Mouse (Mus musculus): ENCODE measurements at regions not wholly inside any gene's neighbourhood (a gene's known extent, or its start where the extent isn't known, plus 50 kb on each side); places are given as distances from the start of the nearest gene placed in this dataset.

DNA sequence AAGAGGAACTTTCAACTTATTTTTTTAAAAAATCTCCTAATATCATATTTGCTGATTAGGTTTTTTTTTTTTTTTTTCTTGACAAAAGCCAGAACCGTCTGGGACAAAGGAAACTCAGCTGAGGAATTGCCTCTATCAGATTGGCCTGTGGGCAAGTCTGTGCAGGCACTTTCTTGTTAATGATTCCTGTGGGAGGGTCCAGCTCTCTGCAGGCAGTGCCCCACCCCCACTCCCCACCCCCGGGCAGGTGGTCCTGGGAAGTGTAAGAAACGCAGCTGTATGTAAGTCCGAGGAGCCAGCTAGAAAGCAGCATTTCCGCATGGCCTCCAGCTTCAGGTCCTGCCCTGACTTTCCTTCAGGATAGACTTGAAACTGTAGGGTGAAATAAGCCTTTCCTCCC, 377.7 kb downstream of the Sox2 start:
- no peak for DNase-seq (ENCODE audit: low spot score in 2 of 2)

DNA sequence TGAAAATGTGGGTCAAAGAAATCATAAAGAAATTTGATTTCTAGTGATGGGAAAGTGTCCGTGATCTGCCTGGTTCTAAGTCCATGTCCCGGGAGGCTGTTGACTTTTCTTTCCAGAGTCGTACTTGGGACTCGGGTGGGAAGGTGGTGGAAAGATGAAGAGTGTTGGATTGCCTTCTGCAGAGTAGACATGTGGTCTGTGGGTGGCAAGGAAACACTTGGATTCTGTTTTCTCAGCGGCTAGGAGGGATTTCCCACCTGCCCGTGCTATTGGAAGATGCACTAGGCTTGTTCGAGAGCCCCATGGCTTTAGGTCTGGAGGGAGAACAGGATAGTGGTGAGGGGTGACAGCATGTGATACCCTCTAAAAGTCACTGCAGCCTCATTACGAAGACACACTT, 379.7 kb downstream of the Sox2 start:
- no peak for DNase-seq (ENCODE audit: low spot score in 2 of 2)

- DNase-seq (ENCODE audit: low spot score in 2 of 2): no peak
Measured at GRCm38 (mm10) chr3:35033587-35033986, 383.4 kb downstream of the Sox2 start.

GRCm38 (mm10) chr3:35035234-35035633, 385.0 kb downstream of the Sox2 start:
- DNase-seq (ENCODE audit: low spot score in 2 of 2): no peak

DNA sequence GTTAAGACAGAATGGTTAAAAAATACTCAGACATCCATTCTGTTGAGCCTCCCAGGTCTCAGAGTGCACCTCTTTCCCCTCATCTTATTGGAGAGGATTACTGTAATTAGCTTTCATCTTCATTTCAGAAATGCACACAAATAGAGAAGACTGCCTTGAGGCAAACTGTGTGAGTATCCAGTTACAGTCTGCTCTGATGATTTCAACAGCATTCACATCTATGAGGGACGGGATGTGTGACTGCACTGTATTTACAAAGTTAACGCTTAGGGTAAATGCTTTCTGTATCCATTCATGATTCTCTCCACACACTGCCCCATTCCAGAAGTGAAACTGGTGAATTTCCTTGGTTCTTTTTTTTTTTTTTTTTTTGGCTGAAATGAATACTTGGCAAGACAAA, 393.5 kb downstream of the Sox2 start:
- no peak for DNase-seq (ENCODE audit: low spot score in 2 of 2)

- DNase-seq (ENCODE audit: low spot score in 2 of 2): no peak
Measured at GRCm38 (mm10) chr3:35059438-35059837, 409.2 kb downstream of the Sox2 start.

DNA sequence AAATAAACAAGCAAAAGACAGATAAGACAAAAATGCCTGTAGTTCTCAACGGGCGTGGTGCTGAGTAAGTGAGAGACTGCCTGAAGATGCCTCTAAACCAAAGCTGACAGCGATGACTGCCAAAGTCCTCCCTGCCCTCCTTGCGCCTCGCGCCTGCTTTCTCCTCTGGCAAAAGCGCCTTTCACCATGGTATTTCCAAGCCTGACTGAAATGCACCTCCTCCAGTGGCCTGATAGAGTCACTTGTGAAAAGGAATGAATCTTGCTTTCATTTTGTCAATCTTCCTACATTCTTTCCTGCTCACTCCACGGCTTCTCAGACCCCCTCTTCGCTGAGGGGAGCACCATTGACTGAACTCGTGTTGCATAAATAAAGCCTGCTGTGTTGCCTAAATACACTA, 409.8 kb downstream of the Sox2 start:
- DNase-seq (ENCODE audit: low spot score in 2 of 2): no peak

DNA sequence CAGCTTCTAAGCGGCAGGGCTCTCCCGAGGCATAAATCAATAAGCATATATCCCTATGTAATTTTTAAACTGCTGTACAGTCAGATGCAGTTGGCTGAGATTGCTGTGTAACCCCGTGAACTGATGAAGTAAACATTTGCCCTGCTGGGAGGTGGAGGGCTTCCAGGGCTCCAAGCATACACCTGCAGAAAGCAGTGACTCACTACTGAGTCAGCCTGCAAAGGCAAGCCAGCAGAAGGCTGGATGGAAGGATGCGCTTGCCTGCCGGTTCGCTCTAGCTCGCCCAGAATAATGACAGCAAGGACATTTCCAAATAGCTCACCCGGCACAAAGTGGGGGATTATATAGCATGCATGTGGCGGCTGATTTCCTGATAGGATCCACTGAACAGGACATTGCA, 416.6 kb downstream of the Sox2 start:
- DNase-seq (ENCODE audit: low spot score in 2 of 2): no peak

- no peak for DNase-seq (ENCODE audit: low spot score in 2 of 2)
Measured at GRCm38 (mm10) chr3:35068586-35068985, 418.4 kb downstream of the Sox2 start.

GRCm38 (mm10) chr3:35071046-35071445, 420.8 kb downstream of the Sox2 start:
- no peak for DNase-seq (ENCODE audit: low spot score in 2 of 2)

DNA sequence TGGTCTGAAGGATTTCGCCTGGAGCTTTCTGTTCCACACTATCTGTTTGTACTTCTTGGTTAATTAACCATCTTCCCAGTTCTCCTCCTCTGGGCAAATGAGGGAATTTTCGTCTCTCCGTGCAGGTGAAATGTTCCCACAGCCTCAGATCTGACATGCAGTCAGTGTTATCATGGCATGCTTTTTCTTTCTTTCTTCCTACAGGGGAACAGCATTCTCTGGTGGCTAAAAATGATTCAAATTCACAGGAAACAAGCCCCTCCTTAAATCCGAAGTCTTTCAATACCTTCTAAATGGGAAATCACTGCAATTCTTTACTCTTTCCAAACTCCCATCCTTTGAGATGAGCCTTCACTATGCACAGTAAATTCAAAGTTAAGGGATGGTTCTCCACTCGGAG, 429.7 kb downstream of the Sox2 start:
- DNase-seq (ENCODE audit: low spot score in 2 of 2): no peak

DNA sequence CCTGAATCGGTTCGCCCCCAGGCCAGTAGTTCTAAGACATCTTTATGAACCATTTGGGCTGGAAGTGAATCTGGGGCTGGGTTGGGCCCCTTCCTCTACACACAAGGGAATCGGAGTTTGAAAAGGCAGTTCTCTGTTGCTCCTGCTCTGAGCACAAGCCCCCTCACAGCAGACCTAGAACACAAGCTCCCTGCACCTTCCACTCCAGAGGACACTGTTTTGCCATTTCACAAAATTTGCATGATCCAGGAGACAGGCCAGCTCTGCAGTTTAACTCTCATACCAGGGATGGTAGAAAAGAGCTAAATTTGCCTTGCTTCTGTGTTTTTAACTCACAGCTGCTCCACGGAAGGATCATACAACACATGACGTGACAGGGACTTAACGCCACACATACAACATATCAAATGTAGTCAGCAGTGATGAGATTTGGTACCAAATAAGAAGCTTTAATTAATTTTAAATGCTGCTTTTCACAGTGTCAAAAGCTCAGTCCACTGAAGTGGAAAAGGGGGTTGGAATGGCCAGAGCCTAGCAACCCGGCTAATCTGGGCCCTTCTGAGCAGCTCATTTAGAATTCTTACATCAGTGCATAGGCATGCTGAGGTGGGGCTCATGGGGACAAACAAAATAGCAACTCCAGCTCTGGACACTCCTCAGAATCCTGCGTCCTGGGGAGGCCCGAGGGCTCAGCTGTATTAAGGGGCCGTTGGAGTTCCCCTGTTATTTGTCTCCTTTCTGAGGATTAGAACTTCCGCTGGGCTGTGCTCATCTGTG, 434.1 kb downstream of the Sox2 start:
- no peak for DNase-seq (ENCODE audit: low spot score in 2 of 2)

DNA sequence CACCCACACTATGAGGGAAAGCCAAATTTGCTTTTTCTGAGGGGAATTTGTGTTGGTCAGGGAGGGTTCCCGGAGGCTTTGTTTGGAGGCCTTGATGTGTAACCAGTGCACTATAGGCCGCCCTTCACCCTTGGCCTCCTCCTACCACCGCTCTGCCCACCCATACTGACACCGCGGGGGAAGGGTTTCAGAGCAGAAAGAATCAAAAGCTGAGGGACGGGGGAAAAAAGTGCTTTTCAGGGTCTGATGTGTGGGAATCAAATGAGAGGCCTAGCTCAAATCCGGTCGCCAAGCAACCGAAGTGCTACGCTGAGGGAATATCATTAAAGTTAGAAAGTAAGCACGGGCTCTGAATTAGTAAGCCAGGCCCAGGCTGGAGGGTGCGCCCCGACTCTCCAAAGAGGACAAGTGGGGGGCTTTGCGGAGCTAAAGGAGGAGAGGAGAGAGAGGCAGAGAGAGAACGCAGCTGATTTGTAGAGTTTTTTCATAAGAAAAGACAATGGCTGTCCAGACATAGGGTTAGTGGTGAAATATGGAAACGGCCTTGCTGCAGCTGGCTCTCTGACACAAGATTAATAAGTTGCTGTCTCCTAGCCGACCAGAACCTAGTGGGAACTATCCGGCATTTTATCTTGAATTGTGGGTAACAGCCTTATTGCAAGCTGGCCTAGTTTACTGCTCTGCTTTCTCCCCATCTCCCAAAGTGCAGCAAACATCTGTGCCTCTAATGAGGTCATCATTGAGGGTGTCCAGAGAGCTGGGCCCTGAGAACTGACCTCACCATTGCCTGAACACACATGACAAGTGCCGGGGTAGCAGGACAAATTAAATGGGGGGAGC, 438.3 kb downstream of the Sox2 start:
- no peak for DNase-seq (ENCODE audit: low spot score in 2 of 2)

- no peak for DNase-seq (ENCODE audit: low spot score in 2 of 2)
Measured at GRCm38 (mm10) chr3:35090496-35091133, 440.4 kb downstream of the Sox2 start.

DNA sequence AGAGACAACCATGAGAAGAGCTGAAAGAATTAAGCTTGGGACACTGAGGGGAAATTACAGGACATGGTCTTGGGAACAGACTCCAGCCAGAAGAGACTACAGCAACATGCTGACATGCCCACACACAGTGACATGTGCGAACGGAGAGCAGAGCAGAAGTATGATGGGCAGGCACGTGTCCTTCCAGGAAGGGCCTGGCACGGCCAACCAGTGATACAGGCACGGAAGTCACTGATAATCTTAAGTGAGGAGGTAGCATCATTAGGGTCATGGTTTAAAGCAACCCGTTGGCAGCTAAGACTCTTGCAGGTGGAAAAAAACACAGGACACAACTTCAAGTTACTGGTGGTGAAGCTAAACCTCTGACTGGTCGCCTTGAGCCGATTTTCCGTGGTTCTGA, 442.8 kb downstream of the Sox2 start:
- no peak for DNase-seq (ENCODE audit: low spot score in 2 of 2)

- no peak for DNase-seq (ENCODE audit: low spot score in 2 of 2)
Measured at GRCm38 (mm10) chr3:35095221-35095620, 445.0 kb downstream of the Sox2 start.

DNA sequence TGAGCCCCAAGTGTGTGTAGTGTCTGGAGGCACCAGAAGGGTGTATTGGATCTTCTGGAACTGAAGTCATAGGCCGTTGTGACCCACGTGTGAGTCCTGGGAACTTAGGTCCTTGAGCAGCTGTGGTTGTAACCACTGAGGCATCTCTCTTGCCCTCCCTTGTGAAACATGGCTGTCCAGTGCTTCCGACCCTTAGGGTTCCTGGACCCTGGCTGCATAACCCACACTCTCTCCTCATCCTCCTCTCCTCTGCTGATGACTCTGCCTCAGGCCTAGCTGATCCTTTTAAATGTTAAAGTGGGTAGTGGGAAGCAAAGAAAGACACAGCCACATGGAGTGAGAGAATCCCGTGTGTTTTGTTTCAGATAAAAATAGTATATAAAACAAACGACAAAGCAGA, 446.2 kb downstream of the Sox2 start:
- no peak for DNase-seq (ENCODE audit: low spot score in 2 of 2)

DNA sequence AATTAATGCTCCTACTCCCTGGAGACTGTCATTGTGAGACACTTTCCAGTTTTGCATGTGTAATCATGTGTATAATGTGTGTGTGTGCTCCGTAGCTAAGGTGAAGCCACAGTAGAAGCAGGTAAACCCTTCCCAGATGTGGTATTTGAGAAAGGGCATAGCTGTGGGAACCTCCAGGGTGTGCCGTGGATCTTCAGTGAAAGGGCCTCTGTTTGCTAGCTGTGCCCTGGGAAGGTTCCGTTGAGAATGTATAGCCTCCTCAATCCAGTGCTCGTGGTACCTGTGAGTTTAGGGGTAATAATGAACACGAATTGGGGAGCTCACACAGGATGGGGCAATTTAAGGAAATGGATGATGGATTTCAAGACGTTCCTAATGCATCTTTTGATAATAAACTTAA, 447.6 kb downstream of the Sox2 start:
- no peak for DNase-seq (ENCODE audit: low spot score in 2 of 2)

DNA sequence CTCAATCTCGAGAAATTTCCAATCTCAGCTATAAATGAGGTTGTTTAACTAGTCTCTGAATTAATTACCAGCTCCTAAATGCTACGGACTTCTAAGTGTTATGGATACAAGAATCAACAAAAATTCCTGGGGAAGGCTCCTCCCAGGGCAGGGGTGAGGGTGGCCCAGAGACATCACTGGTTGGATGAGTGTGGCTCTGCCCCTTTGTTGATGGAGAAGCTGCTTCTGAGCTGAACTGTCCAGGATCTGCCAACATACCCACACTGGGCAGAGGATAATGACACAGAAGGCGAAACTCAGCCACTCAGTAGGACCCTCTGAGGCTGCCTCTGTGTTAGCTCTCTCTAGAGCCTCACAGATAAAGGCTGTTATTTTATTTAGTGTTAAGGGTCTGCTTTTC, 449.0 kb downstream of the Sox2 start:
- DNase-seq (ENCODE audit: low spot score in 2 of 2): no peak

DNA sequence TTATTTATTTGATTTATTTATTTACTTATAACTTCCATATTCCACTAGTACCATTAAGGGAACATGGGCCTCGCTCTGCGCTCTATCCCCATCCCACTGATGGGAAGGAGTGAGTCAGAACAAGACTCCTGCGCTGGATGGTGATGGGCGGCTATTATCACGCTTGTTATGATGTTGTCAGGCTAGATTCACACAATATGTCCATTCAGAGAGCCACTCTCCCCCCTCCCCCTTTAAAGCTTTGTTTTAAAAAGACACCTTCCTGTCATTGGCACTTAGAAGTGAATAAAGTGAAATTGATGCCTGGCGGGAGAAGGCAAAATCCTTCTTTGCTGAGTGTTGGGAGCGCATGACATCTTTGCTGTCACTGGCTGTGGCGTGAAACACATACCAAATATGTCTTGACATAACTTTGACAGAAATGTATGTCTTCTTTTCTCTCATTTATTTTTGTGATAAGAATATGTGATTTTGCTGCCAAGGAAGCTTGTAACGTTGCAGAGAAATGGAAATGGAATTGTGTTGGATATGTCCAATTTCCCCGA, 449.7 kb downstream of the Sox2 start:
- DNase-seq (ENCODE audit: low spot score in 2 of 2): no peak

GRCm38 (mm10) chr3:35101286-35101685, 451.1 kb downstream of the Sox2 start:
- no peak for DNase-seq (ENCODE audit: low spot score in 2 of 2)

- no peak for DNase-seq (ENCODE audit: low spot score in 2 of 2)
Measured at GRCm38 (mm10) chr3:35101951-35102350, 451.7 kb downstream of the Sox2 start.

All from thymus, postnatal 10 days (tissue).